ENCODE assay signal across 29 mouse cellular contexts in genomic region chr8:123657826-123658225, GRCm38 (mm10). TPM values are rescaled to one million over a fixed set of nuclear protein-coding genes. Genes with fewer than 3 reads are reported as not detected.
"Had no signal": no experiment of that assay in that cellular context is flagged by ENCODE, and none has a peak within 500 bp of the region (broad histone marks: within the 10 kb centered on the region; RNA-seq: fewer than 3 reads in every experiment).

No protein-coding gene starts in this region.

- ATAC-seq: forebrain, embryonic 13.5 days; forebrain, embryonic 14.5 days; forebrain, embryonic 15.5 days; forebrain, embryonic 16.5 days; forebrain, postnatal 0 days had no signal

- H3K4me2 ChIP-seq: embryonic facial prominence, embryonic 12.5 days; embryonic facial prominence, embryonic 13.5 days; embryonic facial prominence, embryonic 15.5 days; forebrain, embryonic 12.5 days; forebrain, embryonic 13.5 days; forebrain, embryonic 15.5 days had no signal

- DNase-seq: cerebellum, adult 2 months; cerebellum, adult 8-10 months; cerebellum, adult 9-10 months; cerebellum, adult 9-11 months; cerebellum, postnatal 10 days; cerebellum, postnatal 14 days; cerebellum, postnatal 25 days; cerebellum, postnatal 36 days; embryo, embryonic 11 days; forebrain, postnatal 0 days; gastrocnemius, adult 2 months; gastrocnemius, postnatal 10 days; gastrocnemius, postnatal 14 days; gastrocnemius, postnatal 25 days; gastrocnemius, postnatal 36 days; heart, adult 11 months; heart, adult 18-20 months; heart, adult 2 months had no signal

- H3K4me3 ChIP-seq: embryonic facial prominence, embryonic 10.5 days; embryonic facial prominence, embryonic 12.5 days; embryonic facial prominence, embryonic 13.5 days; embryonic facial prominence, embryonic 15.5 days; erythroblast, embryonic 14.5 days; forebrain, embryonic 10.5 days; forebrain, embryonic 12.5 days; forebrain, embryonic 13.5 days; forebrain, embryonic 15.5 days; gastrocnemius, adult 2 months; heart, adult 2 months had no signal

- H3K27me3 ChIP-seq: embryonic facial prominence, embryonic 12.5 days; embryonic facial prominence, embryonic 13.5 days; embryonic facial prominence, embryonic 15.5 days; forebrain, embryonic 12.5 days; forebrain, embryonic 13.5 days; forebrain, embryonic 15.5 days had no signal

- H3K9me3 ChIP-seq: embryonic facial prominence, embryonic 10.5 days; embryonic facial prominence, embryonic 12.5 days; embryonic facial prominence, embryonic 13.5 days; embryonic facial prominence, embryonic 15.5 days; forebrain, embryonic 10.5 days; forebrain, embryonic 12.5 days; forebrain, embryonic 13.5 days; forebrain, embryonic 15.5 days had no signal

- H3K9ac ChIP-seq: embryonic facial prominence, embryonic 12.5 days; embryonic facial prominence, embryonic 13.5 days; embryonic facial prominence, embryonic 15.5 days; forebrain, embryonic 12.5 days; forebrain, embryonic 13.5 days; forebrain, embryonic 15.5 days; forebrain, postnatal 0 days had no signal

- H3K27ac ChIP-seq: embryonic facial prominence, embryonic 10.5 days; embryonic facial prominence, embryonic 12.5 days; embryonic facial prominence, embryonic 13.5 days; embryonic facial prominence, embryonic 15.5 days; forebrain, embryonic 10.5 days; forebrain, embryonic 12.5 days; forebrain, embryonic 13.5 days; forebrain, embryonic 15.5 days; gastrocnemius, adult 2 months; heart, adult 2 months had no signal

RNA-seq across cellular contexts. Expression of gene Rhou, which starts 4.1 kb away (rescaled TPM):
- polyA plus RNA-seq: erythroblast, embryonic 14.5 days had no signal
